ENCODE assay signal across 8 mouse cellular contexts in genomic region chr17:46650232-46651031, GRCm38 (mm10). TPM values are rescaled to one million over a fixed set of nuclear protein-coding genes. Genes with fewer than 3 reads are reported as not detected.
A peak's percentile ranks its signal among the peaks of the same experiment; 100 is the strongest.
DNase-seq lines count a peak whose midpoint lies in the region; ATAC-seq lines count a peak whose summit lies in the region.

Cul7 (plus strand) TSS chr17:46650337.

- ATAC-seq in hindbrain, embryonic 14.5 days (ENCODE audit: low FRiP score) = peak; percentile 94

- peak; percentile 87 for DNase-seq in T-cell, adult 2 months (ENCODE audit: low spot score)
- DNase-seq in cerebellum, postnatal 25 days = peak; percentile 91 to 94
- DNase-seq in frontal cortex, postnatal 36 days (ENCODE audit: low spot score in 2 of 2) = peak; percentile 88 to 90
- peak; percentile 88 for DNase-seq in hindbrain, embryonic 14.5 days (ENCODE audit: low spot score)
- peak; percentile 87 for DNase-seq in left cerebral cortex, adult 11 months (ENCODE audit: low spot score)
- peak; percentile 94 for DNase-seq in lung, postnatal 36 days
- DNase-seq in retina, embryonic 14.5 days (ENCODE audit: low spot score) = peak; percentile 94
- peak; percentile 89 to 96 for DNase-seq in thymus, postnatal 36 days

- H3K4me2 ChIP-seq in hindbrain, embryonic 14.5 days (replicated peaks) = peak within 1 kb of the TSS; percentile 83

- peaks cover 32% of the 10 kb centered on the region for H3K4me1 ChIP-seq in hindbrain, embryonic 14.5 days (replicated peaks; ENCODE audit: control insufficient read depth, insufficient read depth, low read length)

- no peaks in the 10 kb centered on the region for H3K27me3 ChIP-seq in hindbrain, embryonic 14.5 days (ENCODE audit: control insufficient read depth, insufficient read depth, low read length)

- no peaks in the 10 kb centered on the region for H3K9me3 ChIP-seq in hindbrain, embryonic 14.5 days (ENCODE audit: control insufficient read depth, low read length)

- H3K9ac ChIP-seq in hindbrain, embryonic 14.5 days = peak within 1 kb of the TSS; percentile 94

- H3K27ac ChIP-seq in hindbrain, embryonic 14.5 days = peak within 1 kb of the TSS; percentile 93

- H3K4me3 ChIP-seq in hindbrain, embryonic 14.5 days (replicated peaks; ENCODE audit: low read length) = peak within 1 kb of the TSS; percentile 62

- H3K36me3 ChIP-seq in hindbrain, embryonic 14.5 days (replicated peaks; ENCODE audit: control insufficient read depth, insufficient read depth) = peaks cover 31% of the 10 kb centered on the region

- WGBS in hindbrain, embryonic 14.5 days = under 1% methylated on average over 55 of the region's 58 CpGs

RNA-seq across cellular contexts. Expression of gene Cul7, which starts in this region (rescaled TPM):
- 29.7 and 30.2 TPM in 2 replicates for polyA plus RNA-seq in hindbrain, embryonic 14.5 days (2014; fragmentation: Nextera tagmentation; extraction: Ambion mirVana)

Comparison
In these comparisons a context has a peak if more than half of its experiments do, and no peak if none do; other contexts are left out.
1. Peak in every context shown above with its lines: DNase-seq, ATAC-seq, H3K4me3 ChIP-seq and H3K27ac ChIP-seq.